Mouse (Mus musculus) adrenal gland, postnatal 4 days (tissue): ENCODE data around the gene Tent5b. TPM values are rescaled to one million over a fixed set of nuclear protein-coding genes. Genes with fewer than 3 reads are reported as not detected.
A peak's percentile ranks its signal among the peaks of the same experiment; 100 is the strongest.

Source experiments
- DNase-seq, 2 experiments: peaks; one replicate each; pipeline ENCODE4 v3.0.0; 2021 to 2022; ENCODE audit warnings: low spot score in 2 of 2, mixed read lengths in 2 of 2
- total RNA-seq, 2 experiments: library from RNA; stranded (reverse); gene quantifications; 2 replicates each; pipeline ENCODE4 v1.2.3; 2021

Gene Tent5b
- total RNA-seq, 2 experiments from 2014 or later, result 0.73 to 0.78 TPM

GRCm38 (mm10) chr4:133469122-133469521 lies 10.8 kb upstream of the Tent5b start:
- no peak for DNase-seq

DNA sequence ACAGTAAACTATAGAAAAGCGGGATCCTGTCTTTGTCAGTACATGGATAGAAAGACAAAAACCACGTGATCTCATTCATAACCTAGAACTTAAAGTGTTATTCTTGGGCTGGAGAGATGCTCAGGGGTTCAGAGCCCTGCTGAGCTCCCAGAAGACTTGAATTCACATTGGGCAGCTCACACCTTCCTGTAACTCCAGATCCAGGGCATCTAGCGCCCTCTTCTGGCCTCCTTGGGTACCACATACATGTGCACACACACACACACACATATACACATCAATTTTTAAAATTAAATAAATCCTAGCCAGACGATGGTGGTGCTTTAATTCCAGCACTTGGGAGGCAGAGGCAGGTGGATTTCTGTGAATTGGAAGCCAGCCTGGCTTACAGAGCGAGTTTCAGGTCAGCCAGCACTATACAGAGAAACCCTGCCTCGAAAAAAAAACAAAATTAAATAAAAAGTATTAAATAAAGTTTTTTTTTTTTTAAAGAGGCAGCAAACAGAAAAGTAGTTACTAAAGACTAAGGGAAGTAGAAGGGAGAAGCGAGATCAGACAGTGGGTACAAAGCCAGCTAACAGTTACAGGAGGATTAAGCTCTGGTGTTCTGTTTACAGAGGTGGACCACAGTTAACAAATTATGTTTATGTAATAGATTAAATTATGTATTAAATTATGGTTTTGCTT lies 8.7 kb upstream of the Tent5b start:
- no peak for DNase-seq

DNA sequence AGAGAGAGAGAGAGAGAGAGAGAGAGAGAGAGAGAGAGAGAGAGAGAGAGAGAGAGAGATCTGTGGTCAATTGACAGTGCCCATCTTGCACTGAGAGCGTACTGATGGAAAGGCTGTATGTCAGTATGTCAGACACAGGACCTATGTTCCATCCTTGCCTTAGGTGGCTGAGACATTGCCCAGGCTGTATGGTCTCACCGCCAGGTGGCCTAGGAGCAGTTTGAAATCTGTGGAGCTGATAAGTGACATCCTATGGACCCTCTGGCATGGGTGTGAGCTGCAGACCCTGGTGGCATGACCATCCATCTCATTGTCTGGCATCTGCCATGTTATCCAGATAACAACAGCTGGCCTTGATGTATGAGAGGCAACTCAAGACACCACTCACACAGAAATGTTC lies 6.1 kb upstream of the Tent5b start:
- no peak for DNase-seq

DNA sequence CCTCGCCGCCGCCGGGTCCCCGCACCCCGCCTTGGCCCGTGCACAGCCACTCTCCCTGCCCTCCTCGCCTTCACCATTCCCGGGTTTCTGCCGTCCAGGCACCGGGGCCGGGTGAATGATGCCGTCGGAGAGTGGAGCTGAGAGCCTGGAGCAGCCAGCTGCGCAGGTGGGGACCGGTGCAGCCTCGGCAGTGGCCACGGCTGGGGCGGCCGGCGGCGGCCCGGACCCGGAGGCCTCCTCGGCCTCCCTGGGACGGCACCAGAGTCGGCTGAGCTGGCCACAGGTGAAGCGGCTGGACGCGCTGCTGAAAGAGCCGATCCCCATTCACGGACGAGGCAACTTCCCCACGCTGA lies 229 bp downstream of the Tent5b start:
- no peak for DNase-seq

DNA sequence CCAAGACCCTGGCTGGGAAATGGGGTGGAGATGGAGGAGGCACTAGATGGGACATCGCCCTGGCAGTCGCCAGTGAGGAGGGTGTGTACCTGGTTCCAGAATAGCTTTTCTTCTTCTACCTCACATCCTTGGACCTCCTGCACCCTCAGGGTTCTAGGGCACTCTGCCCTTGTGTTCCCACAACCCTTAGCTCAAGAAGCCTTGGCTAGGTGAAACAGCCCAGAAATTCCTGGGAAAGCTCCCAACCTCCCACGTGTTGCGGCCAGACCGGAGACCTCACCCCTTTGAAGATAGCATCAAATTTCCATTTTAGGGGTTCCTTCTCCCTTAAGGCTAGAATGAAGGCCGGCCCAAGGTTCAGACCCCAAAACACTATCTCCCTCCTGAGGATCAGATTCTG lies 822 bp downstream of the Tent5b start:
- no peak for DNase-seq

- DNase-seq, result no peak
These were observed 1.6 kb downstream of the Tent5b start for GRCm38 (mm10) chr4:133481488-133481887.

DNA sequence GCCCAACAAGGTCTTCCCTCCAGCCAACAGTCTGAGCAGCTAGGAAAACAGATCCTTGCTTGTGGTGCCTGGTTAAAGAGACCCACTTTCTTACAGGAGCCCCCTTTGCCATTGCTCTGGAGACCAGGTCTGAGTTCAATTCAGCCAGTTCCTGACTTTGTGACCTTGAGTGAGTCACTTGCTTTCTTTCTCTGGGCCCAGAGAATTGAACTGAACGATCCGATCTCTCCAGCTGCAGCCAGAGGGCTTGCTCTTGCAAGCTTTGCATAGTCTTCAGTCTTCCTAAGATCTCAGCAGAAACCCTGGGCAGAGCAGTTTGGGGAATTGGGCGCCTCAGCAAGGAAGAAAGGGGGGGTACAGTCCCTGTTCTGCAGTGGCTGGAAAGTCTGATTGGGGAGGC lies 2.5 kb downstream of the Tent5b start:
- DNase-seq, result no peak

DNA sequence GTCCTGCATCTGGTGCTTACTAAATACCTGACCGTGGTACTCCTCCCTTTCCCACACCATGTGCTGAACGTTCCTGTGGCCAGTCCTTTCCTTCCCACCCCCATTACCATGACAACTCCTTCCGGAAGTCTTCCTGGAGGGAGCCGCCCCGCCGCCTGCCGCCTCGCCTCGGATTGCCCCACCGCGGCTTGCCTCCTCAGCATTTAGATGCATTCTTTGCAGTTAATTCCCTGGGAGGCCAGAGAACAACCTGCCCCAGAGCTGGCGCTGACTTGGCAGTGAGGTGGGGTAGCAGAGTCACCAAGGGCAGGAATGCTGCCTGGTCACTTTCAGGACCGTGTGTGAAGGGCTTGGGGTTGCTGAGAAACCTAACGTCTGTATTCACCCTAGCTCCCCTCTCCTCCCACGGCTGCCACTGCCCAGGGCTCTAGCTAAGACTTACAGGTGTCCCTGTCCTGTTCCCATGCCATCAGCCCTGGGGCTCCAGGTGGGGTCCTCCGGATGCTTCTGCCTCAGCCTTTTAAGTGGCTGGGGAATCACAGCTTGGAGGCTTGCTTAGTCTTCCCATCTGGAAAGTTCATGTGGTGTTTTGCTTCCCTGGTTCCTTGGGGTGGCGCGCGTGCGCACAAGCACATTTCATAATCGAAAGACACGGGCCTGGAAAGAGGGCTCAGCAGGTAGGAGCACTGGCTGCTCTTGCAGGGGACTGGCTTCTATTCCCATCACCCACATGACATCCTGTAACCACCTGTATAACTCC lies 4.5 kb downstream of the Tent5b start:
- DNase-seq, result no peak

GRCm38 (mm10) chr4:133485691-133486425 lies 5.9 kb downstream of the Tent5b start:
- no peak for DNase-seq

DNA sequence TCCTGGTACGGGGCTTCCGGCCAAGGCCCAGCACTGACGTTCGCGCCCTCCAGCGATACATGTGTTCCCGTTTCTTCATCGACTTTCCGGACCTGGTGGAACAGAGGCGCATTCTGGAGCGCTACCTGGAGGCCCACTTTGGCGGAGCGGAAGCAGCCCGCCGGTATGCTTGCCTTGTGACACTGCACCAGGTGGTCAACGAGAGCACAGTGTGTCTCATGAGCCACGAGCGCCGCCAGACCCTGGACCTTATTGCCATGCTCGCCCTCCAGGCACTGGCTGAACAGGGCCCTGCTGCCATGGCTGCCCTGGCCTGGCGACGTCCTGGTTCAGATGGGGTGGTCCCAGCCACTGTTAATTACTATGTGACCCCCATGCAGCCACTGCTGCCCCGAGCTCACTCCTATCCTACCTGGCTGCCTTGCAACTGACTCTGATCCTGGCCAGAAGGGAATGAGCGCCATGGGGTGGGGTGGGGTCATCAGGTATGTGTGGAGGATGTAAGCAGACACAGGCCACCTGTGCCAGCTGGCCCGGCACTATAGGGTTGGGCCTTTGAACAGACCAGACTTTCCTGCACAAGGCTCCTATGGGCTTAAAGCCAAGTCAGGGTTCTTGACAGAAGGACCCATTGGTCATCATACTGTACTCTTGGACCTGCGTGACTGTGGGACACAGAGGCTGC lies 6.9 kb downstream of the Tent5b start:
- DNase-seq, result no peak

GRCm38 (mm10) chr4:133488619-133489392 lies 8.9 kb downstream of the Tent5b start:
- DNase-seq, result no peak

- no peak for DNase-seq
These were observed 9.7 kb downstream of the Tent5b start for GRCm38 (mm10) chr4:133489489-133490245.

GRCm38 (mm10) chr4:133491800-133492199 lies 11.9 kb downstream of the Tent5b start:
- DNase-seq, result no peak

DNA sequence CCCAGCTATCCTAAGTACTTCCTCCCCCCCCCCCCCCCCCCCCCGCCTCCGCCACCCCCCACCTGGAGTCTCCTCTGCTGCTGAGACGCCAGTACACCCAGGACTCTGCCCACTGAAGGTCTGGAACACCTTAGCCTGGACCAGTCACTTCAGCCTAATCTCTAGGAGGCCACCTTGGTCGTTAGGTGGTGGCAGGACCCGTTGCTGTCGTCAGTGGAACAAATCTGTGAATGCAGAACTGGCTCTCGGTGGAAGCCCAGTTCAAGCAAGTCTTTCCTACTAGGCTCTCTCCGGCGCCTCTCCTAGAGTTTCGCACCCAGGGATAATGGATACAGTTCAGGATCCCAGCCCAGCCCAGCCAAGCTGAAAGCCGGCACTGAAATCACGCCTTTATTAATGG lies 14.0 kb downstream of the Tent5b start:
- DNase-seq, result no peak

- DNase-seq, result peak; percentile 73 to 86
These were observed 14.5 kb downstream of the Tent5b start for GRCm38 (mm10) chr4:133494432-133494831.

GRCm38 (mm10) chr4:133494867-133495266 lies 14.9 kb downstream of the Tent5b start:
- no peak for DNase-seq

DNA sequence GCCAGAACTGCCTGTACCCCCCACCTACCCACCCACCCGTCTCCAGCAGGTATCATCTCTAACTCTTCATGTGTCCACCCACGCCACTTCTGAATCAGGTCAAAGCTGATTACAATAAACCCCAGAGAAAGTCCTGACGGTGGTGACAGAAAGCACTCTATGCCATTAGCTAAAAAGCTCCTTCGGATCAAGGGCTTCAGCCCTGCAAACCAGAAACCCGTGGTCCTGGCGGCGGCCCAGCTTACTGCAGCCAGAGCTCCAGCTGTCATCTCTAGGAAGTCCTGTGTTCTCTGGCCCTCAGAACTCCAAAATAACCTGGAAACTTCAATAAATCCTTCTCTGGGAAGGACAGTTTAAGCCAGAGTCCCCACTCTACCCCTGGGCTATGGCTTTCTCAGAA lies 15.8 kb downstream of the Tent5b start:
- no peak for DNase-seq

- no peak for DNase-seq
These were observed 17.0 kb downstream of the Tent5b start for GRCm38 (mm10) chr4:133496738-133497445.

GRCm38 (mm10) chr4:133497461-133498159 lies 17.7 kb downstream of the Tent5b start:
- DNase-seq, result no peak
